Mouse (Mus musculus) hindbrain, embryonic 14.5 days (tissue): Measurements from ENCODE around the gene Prdm9. TPM values are rescaled to one million over a fixed set of nuclear protein-coding genes. Genes with fewer than 3 reads are reported as not detected.
"Not testable (repeated sequence)": the region's sequence is repeated elsewhere in the genome, so short reads cannot be mapped to it uniquely, and the experiment has no call there.

Experiments used
- ATAC-seq: fragments of 200-750 bp; cut with Nextera tagmentation; 2 replicates; pipeline ENCODE4 v1.8.0; 2017; ENCODE audit warnings: moderate number of reproducible peaks, mild to moderate bottlenecking, moderate TSS enrichment, moderate library complexity; ENCODE audit not compliant: low FRiP score
- DNase-seq: peaks from one replicate; pipeline ENCODE4 v3.0.0-alpha.2; 2015; ENCODE audit warnings: low spot score
- H3K27ac ChIP-seq: fragments of 300-500 bp; sonication (generic); 2 replicates; pipeline ENCODE4 v1.5.1; 2014; ENCODE audit warnings: mild to moderate bottlenecking, moderate library complexity
- H3K27me3 ChIP-seq: fragments of 300-500 bp; sonication (generic); 2 replicates; pipeline ENCODE4 v1.6.1; 2014; ENCODE audit warnings: mild to moderate bottlenecking, low read length, mixed read lengths; ENCODE audit not compliant: control insufficient read depth, insufficient read depth
- H3K36me3 ChIP-seq: fragments of 300-500 bp; sonication (generic); replicated peaks from 2 replicates; pipeline ENCODE4 v1.6.1; 2014; ENCODE audit not compliant: control insufficient read depth, insufficient read depth
- H3K4me1 ChIP-seq: fragments of 300-500 bp; sonication (generic); replicated peaks from 2 replicates; pipeline ENCODE4 v1.6.1; 2014; ENCODE audit warnings: antibody characterized with exemption, low read length, mixed read lengths; ENCODE audit not compliant: control insufficient read depth, insufficient read depth
- H3K4me2 ChIP-seq: fragments of 300-500 bp; sonication (generic); replicated peaks from 2 replicates; pipeline ENCODE4 v1.6.1; 2014; ENCODE audit warnings: mild to moderate bottlenecking, moderate library complexity
- H3K4me3 ChIP-seq: fragments of 300-500 bp; sonication (generic); replicated peaks from 2 replicates; pipeline ENCODE4 v1.5.1; 2014; ENCODE audit warnings: mild to moderate bottlenecking, low read length
- H3K9ac ChIP-seq: fragments of 300-500 bp; sonication (generic); 2 replicates; pipeline ENCODE4 v1.6.1; 2014
- H3K9me3 ChIP-seq: fragments of 300-500 bp; sonication (generic); 2 replicates; pipeline ENCODE4 v1.6.1; 2016; ENCODE audit warnings: low read length; ENCODE audit not compliant: control insufficient read depth
- WGBS: fragments of 180-500 bp; shearing (Covaris S2); extraction: QIAGEN DNeasy Blood & Tissue Kit; methylation state at CpG from one replicate; pipeline ENCODE4 v1.1.7; 2014; 5-methylcytosine and 5-hydroxymethylcytosine counted together
- polyA plus RNA-seq: library from polyadenylated mRNA; unstranded; fragments of >200 nt; fragmentation: Nextera tagmentation; extraction: Ambion mirVana; gene quantifications from 2 replicates; pipeline ENCODE4 v1.2.1, GENCODE M21; 2014

The Prdm9 gene
- polyA plus RNA-seq, 1 experiment from 2014 or later: 0.37 TPM

GRCm38 (mm10) chr17:15575056-15575455 is 10.9 kb upstream of the Prdm9 start:
- Histone ChIP-seq H3K36me3 (no peaks in the 10 kb centered on the region), H3K9me3 (no peaks in the 10 kb centered on the region), H3K4me1 (no peaks in the 10 kb centered on the region), H3K4me2 (no peak overlapping the region), H3K9ac (no peak overlapping the region), H3K27me3 (peaks cover 4% of the 10 kb centered on the region; the same call in 1 of the 2 replicates), H3K4me3 (no peak overlapping the region), H3K27ac (no peak overlapping the region)
- no peak for ATAC-seq
- DNase-seq: no peak
- WGBS: 95% methylated on average over 1 of the region's 1 CpGs

GRCm38 (mm10) chr17:15566908-15567307 is 2.8 kb upstream of the Prdm9 start:
- 80% methylated on average over 5 of the region's 5 CpGs for WGBS
- H3K4me3 ChIP-seq: no peak overlapping the region
- ATAC-seq (no peak), DNase-seq (no peak)
- no peaks in the 10 kb centered on the region for H3K36me3 ChIP-seq
- H3K9ac ChIP-seq: no peak overlapping the region
- no peaks in the 10 kb centered on the region for H3K9me3 ChIP-seq
- H3K27ac ChIP-seq: no peak overlapping the region
- peaks cover 8% of the 10 kb centered on the region; the same call in 1 of the 2 replicates for H3K4me1 ChIP-seq
- H3K27me3 ChIP-seq: no peaks in the 10 kb centered on the region
- H3K4me2 ChIP-seq: no peak overlapping the region

- H3K27me3 ChIP-seq: no peaks in the 10 kb centered on the region
- H3K4me3 ChIP-seq: peak overlapping the region; percentile 50
- peak overlapping the region; percentile 98 for H3K27ac ChIP-seq
- no peak for DNase-seq
- peak overlapping the region; percentile 75 for H3K4me2 ChIP-seq
- peaks cover 8% of the 10 kb centered on the region; the same call in 1 of the 2 replicates for H3K4me1 ChIP-seq
- WGBS: 49% methylated on average over 12 of the region's 12 CpGs
- peak overlapping the region; percentile 86 for H3K9ac ChIP-seq
- no peaks in the 10 kb centered on the region for H3K36me3 ChIP-seq
- no peak for ATAC-seq
- no peaks in the 10 kb centered on the region for H3K9me3 ChIP-seq
Observed at GRCm38 (mm10) chr17:15564928-15565300, 760 bp upstream of the Prdm9 start.

- Histone ChIP-seq H3K27me3 (no peaks in the 10 kb centered on the region), H3K36me3 (no peaks in the 10 kb centered on the region), H3K9ac (no peak overlapping the region), H3K4me2 (no peak overlapping the region), H3K4me1 (peaks cover 7% of the 10 kb centered on the region; the same call in 1 of the 2 replicates), H3K9me3 (no peaks in the 10 kb centered on the region), H3K27ac (no peak overlapping the region), H3K4me3 (no peak overlapping the region)
- DNase-seq (no peak), ATAC-seq (no peak)
- 90% methylated on average over 2 of the region's 2 CpGs for WGBS
Observed at GRCm38 (mm10) chr17:15559946-15560345, 4.2 kb downstream of the Prdm9 start.

GRCm38 (mm10) chr17:15549713-15550112 is 14.4 kb downstream of the Prdm9 start:
- Histone ChIP-seq H3K4me3 (no peak overlapping the region), H3K9me3 (no peaks in the 10 kb centered on the region), H3K4me2 (no peak overlapping the region), H3K27ac (no peak overlapping the region), H3K36me3 (no peaks in the 10 kb centered on the region), H3K27me3 (no peaks in the 10 kb centered on the region), H3K9ac (no peak overlapping the region), H3K4me1 (no peaks in the 10 kb centered on the region)
- ATAC-seq (no peak), DNase-seq (no peak)
- 62% methylated on average over 1 of the region's 1 CpGs for WGBS

- H3K4me2 ChIP-seq: no peak overlapping the region
- H3K4me1 ChIP-seq: no peaks in the 10 kb centered on the region
- ATAC-seq (no peak), DNase-seq (no peak)
- H3K9ac ChIP-seq: no peak overlapping the region
- no peaks in the 10 kb centered on the region for H3K9me3 ChIP-seq
- H3K27ac ChIP-seq: no peak overlapping the region
- H3K4me3 ChIP-seq: no peak overlapping the region
- no peaks in the 10 kb centered on the region for H3K36me3 ChIP-seq
- WGBS: 64% methylated on average over 4 of the region's 4 CpGs
- H3K27me3 ChIP-seq: no peaks in the 10 kb centered on the region
Observed at GRCm38 (mm10) chr17:15546440-15546839, 17.7 kb downstream of the Prdm9 start.

GRCm38 (mm10) chr17:15543868-15544267 is 20.3 kb downstream of the Prdm9 start:
- not testable (repeated sequence) for H3K27me3 ChIP-seq, ATAC-seq, H3K9ac ChIP-seq, DNase-seq, H3K4me1 ChIP-seq, H3K36me3 ChIP-seq, H3K27ac ChIP-seq, H3K9me3 ChIP-seq, H3K4me3 ChIP-seq, H3K4me2 ChIP-seq
- WGBS: 52% methylated on average over 4 of the region's 4 CpGs

GRCm38 (mm10) chr17:15540309-15540708 is 23.8 kb downstream of the Prdm9 start:
- ATAC-seq (no peak), DNase-seq (no peak)
- Histone ChIP-seq H3K4me2 (no peak overlapping the region), H3K36me3 (no peaks in the 10 kb centered on the region), H3K4me1 (no peaks in the 10 kb centered on the region), H3K9me3 (no peaks in the 10 kb centered on the region), H3K4me3 (no peak overlapping the region), H3K9ac (no peak overlapping the region), H3K27ac (no peak overlapping the region), H3K27me3 (peaks cover 21% of the 10 kb centered on the region)
- WGBS: 73% methylated on average over 4 of the region's 4 CpGs

- Histone ChIP-seq H3K9me3 (no peaks in the 10 kb centered on the region), H3K27me3 (peaks cover 24% of the 10 kb centered on the region), H3K27ac (no peak overlapping the region), H3K4me1 (no peaks in the 10 kb centered on the region), H3K4me3 (peak overlapping the region; percentile 46), H3K36me3 (no peaks in the 10 kb centered on the region), H3K9ac (peak overlapping the region; percentile 60), H3K4me2 (peak overlapping the region; percentile 96)
- WGBS: 2% methylated on average over 33 of the region's 33 CpGs
- ATAC-seq: no peak
- DNase-seq: no peak
Observed at GRCm38 (mm10) chr17:15536457-15536904, 27.7 kb downstream of the Prdm9 start.

- WGBS: 19% methylated on average over 8 of the region's 8 CpGs
- no peak for DNase-seq
- H3K36me3 ChIP-seq: no peaks in the 10 kb centered on the region
Observed at GRCm38 (mm10) chr17:15535943-15536342, 28.2 kb downstream of the Prdm9 start.

More at GRCm38 (mm10) chr17:15535943-15536342, 28.2 kb downstream of the Prdm9 start:
- Histone ChIP-seq H3K27me3 (peaks cover 24% of the 10 kb centered on the region), H3K9ac (peak overlapping the region; percentile 60; the same call in 1 of the 2 replicates), H3K4me1 (no peaks in the 10 kb centered on the region), H3K9me3 (no peaks in the 10 kb centered on the region), H3K27ac (no peak overlapping the region), H3K4me2 (peak overlapping the region; percentile 96), H3K4me3 (peak overlapping the region; percentile 46)
- ATAC-seq: no peak
